Mouse (Mus musculus): ENCODE measurements at regions not wholly inside any gene's neighbourhood (a gene's known extent, or its start where the extent isn't known, plus 50 kb on each side); places are given as distances from the start of the nearest gene placed in this dataset.

DNA sequence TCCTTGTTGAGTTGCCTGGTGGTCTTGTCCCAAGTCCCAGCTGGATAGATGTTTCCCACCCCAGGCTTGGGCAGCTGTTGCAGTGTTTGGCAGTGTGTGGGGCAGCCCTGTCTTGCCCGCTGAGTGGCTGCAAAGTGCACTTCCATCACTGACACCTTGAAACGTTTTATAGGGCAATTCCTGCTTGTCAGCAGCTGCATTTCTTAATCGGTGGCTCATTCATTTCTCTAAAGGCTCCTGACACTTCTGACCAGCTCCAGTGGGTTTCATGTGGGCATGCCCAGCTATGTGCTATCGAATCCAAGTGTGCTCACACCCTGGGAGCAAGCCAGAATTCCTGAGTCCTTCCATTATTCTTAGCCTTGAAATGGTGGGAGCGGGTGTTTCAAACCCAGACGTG is 207.7 kb downstream of the Ttc32 start:
- DNase-seq (no peak), ATAC-seq (ENCODE audit: low read depth) (no peak)
- no peaks in the 10 kb centered on the region for H3K27me3 ChIP-seq
- 51% methylated on average over 6 of the region's 6 CpGs for WGBS (ENCODE audit: insufficient replicate concordance)
- H3K36me3 ChIP-seq, result no peaks in the 10 kb centered on the region
- H3K9me3 ChIP-seq (replicated peaks), result no peaks in the 10 kb centered on the region
- no peak overlapping the region for H3K27ac ChIP-seq
- no peak overlapping the region for H3K4me2 ChIP-seq
- H3K4me1 ChIP-seq (replicated peaks), result no peaks in the 10 kb centered on the region
- H3K9ac ChIP-seq, result no peak overlapping the region
- H3K4me3 ChIP-seq (replicated peaks), result no peak overlapping the region

DNA sequence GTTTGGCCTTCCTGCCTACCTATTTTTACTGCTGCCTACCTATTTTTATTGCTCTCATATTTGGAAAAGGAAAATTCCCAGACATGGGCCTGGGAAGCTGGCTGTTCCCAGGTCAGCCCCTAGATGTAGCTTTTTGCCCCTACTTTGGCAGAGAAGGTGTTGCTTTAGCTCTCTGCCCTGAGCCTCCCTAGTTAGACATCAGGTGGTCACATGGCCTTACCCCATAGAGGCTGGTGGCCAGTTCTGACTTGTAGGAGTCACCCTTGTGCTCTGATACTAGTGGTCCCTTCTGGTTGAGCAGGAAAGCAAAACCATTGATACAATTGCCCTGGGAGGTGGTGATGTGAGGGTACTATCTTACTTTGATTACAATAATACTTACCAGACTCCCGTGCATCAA is 208.2 kb downstream of the Ttc32 start:
- Histone ChIP-seq H3K9me3 (replicated peaks) (no peaks in the 10 kb centered on the region), H3K9ac (no peak overlapping the region), H3K4me3 (replicated peaks) (no peak overlapping the region), H3K4me1 (replicated peaks) (no peaks in the 10 kb centered on the region), H3K27ac (no peak overlapping the region), H3K36me3 (no peaks in the 10 kb centered on the region), H3K4me2 (no peak overlapping the region), H3K27me3 (no peaks in the 10 kb centered on the region)
- 38% methylated on average over 1 of the region's 1 CpGs for WGBS (ENCODE audit: insufficient replicate concordance)
- no peak for DNase-seq
- ATAC-seq (ENCODE audit: low read depth), result no peak

DNA sequence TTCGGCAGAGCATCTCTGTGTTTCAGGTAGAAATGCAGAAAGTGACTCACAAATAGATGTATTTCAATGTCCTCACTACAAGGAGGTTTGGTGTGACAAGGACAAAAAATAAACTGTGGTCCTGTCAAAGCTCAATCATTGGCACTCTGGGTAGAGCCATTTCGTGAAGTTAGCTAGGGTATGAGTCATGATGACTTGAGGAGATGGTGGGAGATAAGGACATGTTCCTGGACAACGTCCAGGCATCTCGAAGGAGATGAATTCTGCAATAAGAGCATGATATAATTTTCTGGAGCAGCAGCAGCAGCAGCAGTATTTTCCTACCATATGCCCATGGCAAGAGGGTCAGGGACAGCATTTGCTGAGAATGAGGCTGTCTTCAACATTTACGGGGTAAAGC is 217.7 kb downstream of the Ttc32 start:
- H3K27ac ChIP-seq, result no peak overlapping the region
- no peaks in the 10 kb centered on the region for H3K36me3 ChIP-seq
- 49% methylated on average over 5 of the region's 5 CpGs for WGBS (ENCODE audit: insufficient replicate concordance)
- no peaks in the 10 kb centered on the region for H3K4me1 ChIP-seq (replicated peaks)
- H3K9ac ChIP-seq, result no peak overlapping the region
- ATAC-seq (ENCODE audit: low read depth) (no peak), DNase-seq (no peak)
- no peaks in the 10 kb centered on the region for H3K27me3 ChIP-seq
- no peaks in the 10 kb centered on the region for H3K9me3 ChIP-seq (replicated peaks)
- no peak overlapping the region for H3K4me2 ChIP-seq
- H3K4me3 ChIP-seq (replicated peaks), result no peak overlapping the region

DNA sequence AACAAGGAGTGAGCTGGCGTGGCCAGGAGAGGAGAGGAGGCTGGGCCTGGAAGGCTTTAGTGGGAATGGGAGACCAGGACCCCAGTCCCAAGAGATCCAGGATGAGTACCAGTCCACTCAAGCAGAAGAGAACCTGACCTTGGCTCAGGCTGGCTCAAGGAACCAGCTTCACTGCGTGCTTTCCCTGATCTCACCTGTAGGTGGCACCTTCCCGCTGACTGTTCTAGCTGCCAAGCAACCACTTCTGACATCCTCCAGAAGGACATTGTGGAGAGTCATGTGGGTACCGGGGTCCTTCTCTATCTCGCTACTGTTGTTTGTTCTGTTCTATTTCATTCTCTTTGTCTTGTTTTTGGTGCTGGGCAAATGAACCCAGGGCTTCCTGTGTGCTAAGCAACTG is 222.0 kb downstream of the Ttc32 start:
- Histone ChIP-seq H3K4me3 (replicated peaks) (no peak overlapping the region), H3K4me2 (no peak overlapping the region), H3K36me3 (no peaks in the 10 kb centered on the region), H3K27me3 (no peaks in the 10 kb centered on the region), H3K9me3 (replicated peaks) (no peaks in the 10 kb centered on the region), H3K9ac (no peak overlapping the region), H3K27ac (no peak overlapping the region), H3K4me1 (replicated peaks) (no peaks in the 10 kb centered on the region)
- 13% methylated on average over 5 of the region's 5 CpGs for WGBS (ENCODE audit: insufficient replicate concordance)
- DNase-seq (no peak), ATAC-seq (ENCODE audit: low read depth) (no peak)

DNA sequence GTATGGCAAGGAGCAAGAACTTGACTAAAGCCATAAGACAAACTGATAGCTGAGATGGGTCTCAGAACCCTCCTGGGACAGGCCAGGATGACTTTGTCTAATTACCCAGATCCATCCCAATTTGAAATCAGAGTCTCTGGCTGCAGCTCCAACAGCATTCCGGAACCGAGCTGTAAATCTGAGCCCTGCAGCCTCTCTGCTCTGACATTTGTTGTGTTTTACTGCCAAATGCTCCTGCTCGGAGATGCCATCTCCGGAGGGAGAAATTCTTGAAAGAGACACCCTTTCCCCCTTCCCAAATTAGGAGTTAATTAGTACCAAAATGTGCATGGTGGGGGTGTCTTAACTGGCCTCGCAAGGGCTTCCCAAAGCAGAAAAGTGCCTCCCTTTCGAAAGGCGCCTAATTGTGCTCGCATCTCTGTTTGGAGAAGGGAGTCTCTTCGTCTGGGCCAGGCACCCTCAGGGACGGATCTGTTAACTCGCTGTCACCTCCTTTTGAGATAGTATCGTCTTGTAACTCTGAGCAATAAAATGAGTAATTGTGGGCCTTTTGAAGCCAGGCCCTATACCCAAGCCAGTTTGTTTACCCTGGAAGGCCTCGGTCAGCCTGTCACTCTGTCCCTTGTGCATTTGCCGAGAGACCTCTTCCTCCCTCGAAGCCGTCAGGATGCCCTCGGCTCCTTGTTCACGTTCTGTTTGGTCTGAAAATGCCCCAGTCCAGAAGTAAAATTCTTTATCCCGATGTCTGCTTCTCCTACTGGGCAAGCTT is 223.7 kb downstream of the Ttc32 start:
- H3K4me1 ChIP-seq (replicated peaks), result no peaks in the 10 kb centered on the region
- H3K4me2 ChIP-seq, result no peak overlapping the region
- no peak for DNase-seq
- H3K9ac ChIP-seq, result no peak overlapping the region
- H3K27ac ChIP-seq, result no peak overlapping the region
- H3K9me3 ChIP-seq (replicated peaks), result no peaks in the 10 kb centered on the region
- no peaks in the 10 kb centered on the region for H3K36me3 ChIP-seq
- 31% methylated on average over 19 of the region's 19 CpGs for WGBS (ENCODE audit: insufficient replicate concordance)
- H3K27me3 ChIP-seq, result no peaks in the 10 kb centered on the region
- H3K4me3 ChIP-seq (replicated peaks), result no peak overlapping the region
- no peak for ATAC-seq (ENCODE audit: low read depth)

DNA sequence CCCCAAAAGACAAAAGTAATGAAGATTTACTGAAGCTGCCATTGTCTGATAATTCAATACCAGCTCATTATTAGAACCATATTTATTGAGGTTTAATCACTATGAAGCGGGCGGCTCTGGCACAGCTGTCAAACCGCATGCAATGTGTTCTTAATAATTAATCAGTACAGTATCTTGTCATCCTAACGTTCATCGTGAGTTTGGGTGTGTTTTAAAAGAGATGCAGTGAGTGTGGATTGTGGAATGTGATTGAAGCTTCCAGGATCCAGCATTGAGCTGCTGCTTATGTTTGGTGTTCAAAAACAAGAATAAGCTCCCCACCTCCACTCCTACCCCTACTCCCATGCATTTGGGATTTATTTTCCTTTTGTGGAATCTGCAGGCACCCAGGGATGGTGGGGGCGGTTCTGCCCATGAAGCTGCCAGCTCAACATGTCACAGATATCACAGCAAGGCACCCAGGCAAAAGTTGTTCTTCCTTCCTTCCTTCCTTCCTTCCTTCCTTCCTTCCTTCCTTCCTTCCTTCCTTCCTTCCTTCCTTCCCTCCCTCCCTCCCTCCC is 224.6 kb downstream of the Ttc32 start:
- H3K27ac ChIP-seq, result no peak overlapping the region
- no peaks in the 10 kb centered on the region for H3K4me1 ChIP-seq (replicated peaks)
- H3K4me3 ChIP-seq (replicated peaks), result no peak overlapping the region
- WGBS (ENCODE audit: insufficient replicate concordance), result 60% methylated on average over 6 of the region's 6 CpGs
- H3K27me3 ChIP-seq, result no peaks in the 10 kb centered on the region
- no peaks in the 10 kb centered on the region for H3K36me3 ChIP-seq
- H3K9me3 ChIP-seq (replicated peaks), result no peaks in the 10 kb centered on the region
- no peak overlapping the region for H3K9ac ChIP-seq
- DNase-seq, result no peak
- ATAC-seq (ENCODE audit: low read depth), result no peak
- H3K4me2 ChIP-seq, result no peak overlapping the region

- Histone ChIP-seq H3K9ac (no peak overlapping the region), H3K36me3 (no peaks in the 10 kb centered on the region), H3K27me3 (no peaks in the 10 kb centered on the region), H3K4me2 (no peak overlapping the region), H3K27ac (no peak overlapping the region), H3K4me3 (replicated peaks) (no peak overlapping the region), H3K9me3 (replicated peaks) (no peaks in the 10 kb centered on the region), H3K4me1 (replicated peaks) (no peaks in the 10 kb centered on the region)
- ATAC-seq (ENCODE audit: low read depth) (no peak), DNase-seq (no peak)
- WGBS (ENCODE audit: insufficient replicate concordance), result 51% methylated on average over 10 of the region's 10 CpGs
Observed at GRCm38 (mm10) chr12:9255661-9256486, 226.1 kb downstream of the Ttc32 start.

DNA sequence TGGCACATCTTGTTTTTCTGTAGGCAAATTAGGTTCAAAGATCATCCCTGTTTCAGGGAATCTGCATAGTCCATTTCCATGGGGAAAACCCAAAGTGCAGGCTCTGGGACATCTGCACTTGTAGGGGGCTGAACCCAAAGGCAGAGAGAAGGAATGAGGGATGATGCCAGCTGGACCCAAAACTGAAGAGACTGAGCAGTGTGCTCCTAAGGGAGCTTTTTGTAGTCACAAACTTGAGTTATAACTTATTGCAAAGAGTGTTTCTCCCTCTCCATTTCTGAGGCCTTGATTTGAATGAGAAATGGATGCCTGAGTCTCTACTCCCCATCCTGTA is 226.7 kb downstream of the Ttc32 start:
- no peak overlapping the region for H3K4me2 ChIP-seq
- no peak overlapping the region for H3K9ac ChIP-seq
- H3K4me3 ChIP-seq (replicated peaks), result no peak overlapping the region
- no peaks in the 10 kb centered on the region for H3K27me3 ChIP-seq
- H3K4me1 ChIP-seq (replicated peaks), result no peaks in the 10 kb centered on the region
- DNase-seq (no peak), ATAC-seq (ENCODE audit: low read depth) (no peak)
- no peaks in the 10 kb centered on the region for H3K36me3 ChIP-seq
- no peaks in the 10 kb centered on the region for H3K9me3 ChIP-seq (replicated peaks)
- no peak overlapping the region for H3K27ac ChIP-seq

DNA sequence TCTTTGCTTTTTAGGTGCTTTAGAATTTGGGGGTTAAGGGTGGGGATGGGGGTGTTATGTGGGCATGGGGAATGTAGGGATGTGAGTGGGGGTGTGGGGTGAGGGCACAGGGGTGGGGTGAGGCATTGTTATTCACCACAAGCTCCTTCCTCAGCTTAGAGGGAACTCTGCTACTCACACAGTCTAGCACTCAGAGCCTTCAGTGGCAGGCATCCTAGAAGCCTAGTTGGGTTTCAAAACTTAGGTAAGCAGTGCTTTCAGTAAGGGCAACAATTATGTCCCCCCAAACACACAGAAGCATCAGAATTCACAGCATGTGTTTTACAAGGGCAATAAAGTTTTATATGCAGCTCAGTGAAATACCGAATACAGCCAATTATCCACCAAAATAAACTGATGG is 228.4 kb downstream of the Ttc32 start:
- Histone ChIP-seq H3K27ac (no peak overlapping the region), H3K4me2 (no peak overlapping the region), H3K27me3 (no peaks in the 10 kb centered on the region), H3K9me3 (replicated peaks) (no peaks in the 10 kb centered on the region), H3K9ac (no peak overlapping the region), H3K4me3 (replicated peaks) (no peak overlapping the region), H3K36me3 (no peaks in the 10 kb centered on the region), H3K4me1 (replicated peaks) (no peaks in the 10 kb centered on the region)
- no peak for DNase-seq
- WGBS (ENCODE audit: insufficient replicate concordance), result 60% methylated on average over 1 of the region's 1 CpGs
- no peak for ATAC-seq (ENCODE audit: low read depth)

GRCm38 (mm10) chr12:9261662-9262061 is 231.9 kb downstream of the Ttc32 start:
- H3K36me3 ChIP-seq, result no peaks in the 10 kb centered on the region
- 50% methylated on average over 6 of the region's 6 CpGs for WGBS (ENCODE audit: insufficient replicate concordance)
- ATAC-seq (ENCODE audit: low read depth), result no peak

GRCm38 (mm10) chr12:9266221-9266620 is 236.4 kb downstream of the Ttc32 start:
- no peak overlapping the region for H3K4me3 ChIP-seq (replicated peaks)
- H3K36me3 ChIP-seq, result no peaks in the 10 kb centered on the region
- H3K27me3 ChIP-seq, result no peaks in the 10 kb centered on the region
- H3K9me3 ChIP-seq (replicated peaks), result no peaks in the 10 kb centered on the region
- 48% methylated on average over 4 of the region's 4 CpGs for WGBS (ENCODE audit: insufficient replicate concordance)
- H3K9ac ChIP-seq, result no peak overlapping the region
- no peak overlapping the region for H3K4me2 ChIP-seq
- no peak for ATAC-seq (ENCODE audit: low read depth)
- no peak for DNase-seq
- H3K27ac ChIP-seq, result no peak overlapping the region
- no peaks in the 10 kb centered on the region for H3K4me1 ChIP-seq (replicated peaks)

More at GRCm38 (mm10) chr12:9261662-9262061, 231.9 kb downstream of the Ttc32 start:
- no peaks in the 10 kb centered on the region for H3K4me1 ChIP-seq (replicated peaks)
- H3K4me2 ChIP-seq, result no peak overlapping the region
- no peaks in the 10 kb centered on the region for H3K27me3 ChIP-seq
- DNase-seq, result no peak
- H3K4me3 ChIP-seq (replicated peaks), result no peak overlapping the region
- no peaks in the 10 kb centered on the region for H3K9me3 ChIP-seq (replicated peaks)
- no peak overlapping the region for H3K9ac ChIP-seq
- H3K27ac ChIP-seq, result no peak overlapping the region

GRCm38 (mm10) chr12:9271484-9271883 is 241.7 kb downstream of the Ttc32 start:
- H3K36me3 ChIP-seq, result no peaks in the 10 kb centered on the region
- no peak overlapping the region for H3K4me2 ChIP-seq
- no peak overlapping the region for H3K9ac ChIP-seq
- H3K27ac ChIP-seq, result no peak overlapping the region
- DNase-seq (no peak), ATAC-seq (ENCODE audit: low read depth) (no peak)
- H3K9me3 ChIP-seq (replicated peaks), result no peaks in the 10 kb centered on the region
- no peaks in the 10 kb centered on the region for H3K27me3 ChIP-seq
- 71% methylated on average over 2 of the region's 2 CpGs for WGBS (ENCODE audit: insufficient replicate concordance)
- H3K4me3 ChIP-seq (replicated peaks), result no peak overlapping the region
- H3K4me1 ChIP-seq (replicated peaks), result no peaks in the 10 kb centered on the region
